Mouse (Mus musculus): ENCODE measurements around the gene Mief1.

The Mief1 gene

GRCm38 (mm10) chr15:80228071-80228800 lies 5.6 kb upstream of the Mief1 start:
- no peak for DNase-seq

- no peak for DNase-seq
Measured at GRCm38 (mm10) chr15:80232331-80232730, 1.5 kb upstream of the Mief1 start.

- no peak for DNase-seq
Measured at GRCm38 (mm10) chr15:80233053-80233452, 765 bp upstream of the Mief1 start.

- DNase-seq, result no peak
Measured at GRCm38 (mm10) chr15:80235535-80235934, 1.7 kb downstream of the Mief1 start, which contains the start of gene AC140267.1. Gene AC140267.1 (plus strand): TSS chr15:80235835.

GRCm38 (mm10) chr15:80248135-80248534 lies 14.3 kb downstream of the Mief1 start:
- no peak for DNase-seq

GRCm38 (mm10) chr15:80248596-80248995 lies 14.8 kb downstream of the Mief1 start:
- DNase-seq, result no peak

- no peak for DNase-seq
Measured at GRCm38 (mm10) chr15:80249672-80250071, 15.9 kb downstream of the Mief1 start.

GRCm38 (mm10) chr15:80250586-80250985 lies 16.8 kb downstream of the Mief1 start:
- no peak for DNase-seq

- no peak for DNase-seq
Measured at GRCm38 (mm10) chr15:80253530-80253929, 19.7 kb downstream of the Mief1 start.

GRCm38 (mm10) chr15:80254207-80254606 lies 20.4 kb downstream of the Mief1 start:
- DNase-seq, result peak in 1 of 2 experiments; percentile 47

GRCm38 (mm10) chr15:80254847-80255645 lies 21.2 kb downstream of the Mief1 start, which contains the start of gene Atf4:
Gene Atf4 (plus strand): TSS chr15:80255184.
- peak; percentile 99 for DNase-seq

- DNase-seq, result peak; percentile 87 to 90
Measured at GRCm38 (mm10) chr15:80255646-80256121, 21.9 kb downstream of the Mief1 start.

- no peak for DNase-seq
Measured at GRCm38 (mm10) chr15:80256242-80256641, 22.4 kb downstream of the Mief1 start.

GRCm38 (mm10) chr15:80256656-80257601 lies 23.1 kb downstream of the Mief1 start:
- no peak for DNase-seq

GRCm38 (mm10) chr15:80257602-80258239 lies 23.9 kb downstream of the Mief1 start:
- DNase-seq, result peak in 1 of 2 experiments; percentile 58

- no peak for DNase-seq
Measured at GRCm38 (mm10) chr15:80258240-80259170, 24.7 kb downstream of the Mief1 start.

GRCm38 (mm10) chr15:80259406-80260045 lies 25.7 kb downstream of the Mief1 start:
- no peak for DNase-seq

GRCm38 (mm10) chr15:80260677-80261076 lies 26.9 kb downstream of the Mief1 start:
- DNase-seq, result peak; percentile 71 to 79

GRCm38 (mm10) chr15:80261100-80261499 lies 27.3 kb downstream of the Mief1 start:
- DNase-seq, result no peak
